Mouse (Mus musculus) lung, postnatal 0 days (tissue): Measurements from ENCODE around the gene Batf2. TPM values are rescaled to one million over a fixed set of nuclear protein-coding genes. Genes with fewer than 3 reads are reported as not detected.
"Not testable (repeated sequence)": the region's sequence is repeated elsewhere in the genome, so short reads cannot be mapped to it uniquely, and the experiment has no call there.

Source experiments
- ATAC-seq: fragments of 200-750 bp; cut with Nextera tagmentation; 2 replicates; pipeline ENCODE4 v1.8.0; 2017; ENCODE audit warnings: moderate library complexity
- DNase-seq: peaks from one replicate; pipeline ENCODE4 v3.0.0-alpha.2; 2016; ENCODE audit warnings: low spot score
- H3K27ac ChIP-seq: fragments of 300-500 bp; sonication (generic); 2 replicates; pipeline ENCODE4 v1.5.1; 2014; ENCODE audit warnings: antibody characterized with exemption, mild to moderate bottlenecking, low read length, mixed read lengths
- H3K27me3 ChIP-seq: fragments of 300-500 bp; sonication (generic); replicated peaks from 2 replicates; pipeline ENCODE4 v1.6.1; 2014; ENCODE audit warnings: low read length, mixed read lengths; ENCODE audit not compliant: insufficient read depth
- H3K36me3 ChIP-seq: fragments of 300-500 bp; sonication (generic); 2 replicates; pipeline ENCODE4 v1.6.1; 2014; ENCODE audit warnings: low read length, mixed read lengths; ENCODE audit not compliant: insufficient read depth
- H3K4me1 ChIP-seq: fragments of 300-500 bp; sonication (generic); 2 replicates; pipeline ENCODE4 v1.6.1; 2014; ENCODE audit warnings: antibody characterized with exemption, low read depth, low read length, mixed read lengths; ENCODE audit not compliant: insufficient read depth
- H3K4me2 ChIP-seq: fragments of 300-500 bp; sonication (generic); replicated peaks from 2 replicates; pipeline ENCODE4 v1.6.1; 2014; ENCODE audit warnings: low read depth, mild to moderate bottlenecking, low read length, moderate library complexity, mixed read lengths
- H3K4me3 ChIP-seq: fragments of 300-500 bp; sonication (generic); 2 replicates; pipeline ENCODE4 v1.5.1; 2014; ENCODE audit warnings: low read depth, low read length
- H3K9ac ChIP-seq: fragments of 300-500 bp; sonication (generic); replicated peaks from 2 replicates; pipeline ENCODE4 v1.6.1; 2014; ENCODE audit warnings: low read depth, mild to moderate bottlenecking
- H3K9me3 ChIP-seq: fragments of 300-500 bp; sonication (generic); 2 replicates; pipeline ENCODE4 v1.6.1; 2016; ENCODE audit warnings: low read length, mixed read lengths
- CTCF ChIP-seq: IDR thresholded peaks from 2 replicates; pipeline ENCODE4 v1.5.1; 2016; ENCODE audit warnings: antibody characterized with exemption, mild to moderate bottlenecking
- EP300 ChIP-seq: IDR thresholded peaks from 2 replicates; pipeline ENCODE4 v1.6.1; 2016; ENCODE audit warnings: antibody characterized with exemption, mild to moderate bottlenecking, control low read depth
- WGBS: fragments of 180-500 bp; shearing (Covaris S2); extraction: QIAGEN DNeasy Blood & Tissue Kit; methylation state at CpG from one replicate; pipeline ENCODE4 v1.1.7; 2014; 5-methylcytosine and 5-hydroxymethylcytosine counted together
- polyA plus RNA-seq: library from polyadenylated mRNA; unstranded; fragments of >200 nt; fragmentation: Nextera tagmentation; extraction: Ambion mirVana; gene quantifications from 2 replicates; pipeline ENCODE4 v1.2.1, GENCODE M21; 2015

The Batf2 gene
- polyA plus RNA-seq, 1 experiment from 2014 or later, result 1.0 TPM

DNA sequence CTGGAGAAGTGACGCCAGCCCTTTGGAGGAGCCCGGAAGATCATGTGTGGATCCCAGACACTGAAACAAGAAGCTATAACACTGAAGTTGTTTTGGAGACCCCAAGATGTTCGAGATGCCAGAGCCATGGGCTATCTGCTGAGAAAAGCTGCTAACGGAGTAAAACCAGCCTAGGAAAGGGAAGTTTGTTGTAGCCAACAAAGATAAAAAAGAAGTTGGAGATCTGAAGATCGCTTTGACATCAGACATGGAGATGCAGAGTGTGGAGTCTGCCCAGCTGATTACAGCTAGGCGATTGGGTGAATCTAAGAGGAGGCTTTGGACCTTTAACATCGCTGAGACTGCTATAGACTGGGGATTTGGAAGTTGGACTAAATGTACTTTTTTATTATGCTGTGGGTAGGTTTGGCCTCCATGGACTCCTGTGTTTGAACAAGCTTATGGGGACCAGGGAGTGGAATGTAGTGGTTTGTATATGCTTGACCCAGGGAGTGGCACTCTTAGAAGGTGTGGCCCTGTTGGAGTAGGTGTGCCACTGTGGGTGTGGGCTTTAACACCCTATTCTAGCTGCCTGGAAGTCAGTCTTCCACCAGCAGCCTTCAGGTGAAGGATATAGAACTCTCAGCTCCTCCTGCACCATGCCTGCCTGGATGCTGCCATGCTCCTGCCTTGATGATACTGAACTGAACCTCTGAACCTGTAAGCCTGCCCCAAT lies 10.2 kb upstream of the Batf2 start:
- not testable (repeated sequence) for H3K4me3 ChIP-seq, H3K4me2 ChIP-seq
- DNase-seq, result peak; percentile 58

GRCm38 (mm10) chr19:6132171-6132827 lies 8.5 kb upstream of the Batf2 start:
- no peaks in the 10 kb centered on the region for H3K27me3 ChIP-seq
- no peak overlapping the region for H3K4me2 ChIP-seq
- H3K27ac ChIP-seq, result peak overlapping the region; percentile 26; the same call in 1 of the 2 replicates
- WGBS, result 79% methylated on average over 7 of the region's 7 CpGs
- TF ChIP-seq EP300 (no peak), CTCF (no peak)
- H3K4me3 ChIP-seq, result no peak overlapping the region
- no peak overlapping the region for H3K9ac ChIP-seq
- no peaks in the 10 kb centered on the region for H3K9me3 ChIP-seq
- H3K4me1 ChIP-seq, result no peaks in the 10 kb centered on the region
- no peaks in the 10 kb centered on the region for H3K36me3 ChIP-seq
- ATAC-seq (no peak), DNase-seq (no peak)

More for the DNA sequence above, 10.2 kb upstream of the Batf2 start:
- H3K9me3 ChIP-seq, H3K4me1 ChIP-seq, H3K36me3 ChIP-seq, H3K9ac ChIP-seq, H3K27ac ChIP-seq, H3K27me3 ChIP-seq: not testable (repeated sequence)
- peak; percentile 27 for ATAC-seq
- peak; percentile 39 for TF ChIP-seq EP300
- WGBS, result 64% methylated on average over 7 of the region's 7 CpGs

- not testable (repeated sequence) for H3K4me3 ChIP-seq, H3K4me2 ChIP-seq, H3K4me1 ChIP-seq, H3K27me3 ChIP-seq, H3K27ac ChIP-seq, H3K9ac ChIP-seq, ATAC-seq, DNase-seq, H3K36me3 ChIP-seq, H3K9me3 ChIP-seq
- 29% methylated on average over 1 of the region's 1 CpGs for WGBS
Observed at GRCm38 (mm10) chr19:6133197-6133596, 7.6 kb upstream of the Batf2 start.

- no peak overlapping the region for H3K9ac ChIP-seq
- ATAC-seq, result no peak
- 74% methylated on average over 3 of the region's 3 CpGs for WGBS
Observed at GRCm38 (mm10) chr19:6136397-6136796, 4.4 kb upstream of the Batf2 start.

GRCm38 (mm10) chr19:6139701-6140100 lies 1.1 kb upstream of the Batf2 start:
- WGBS, result 92% methylated on average over 6 of the region's 6 CpGs
- Histone ChIP-seq H3K27ac (no peak overlapping the region), H3K4me3 (no peak overlapping the region), H3K9me3 (no peaks in the 10 kb centered on the region), H3K9ac (0 out of 2 replicates have a peak overlapping the region, but pooled peaks have one; percentile 46), H3K27me3 (no peaks in the 10 kb centered on the region), H3K36me3 (no peaks in the 10 kb centered on the region), H3K4me1 (no peaks in the 10 kb centered on the region; the same call in 1 of the 2 replicates), H3K4me2 (peak overlapping the region; percentile 77; the same call in 1 of the 2 replicates)
- DNase-seq (no peak), ATAC-seq (no peak)
- TF ChIP-seq EP300 (no peak), CTCF (no peak)

More at GRCm38 (mm10) chr19:6136397-6136796, 4.4 kb upstream of the Batf2 start:
- no peak for TF ChIP-seq CTCF
- no peak for TF ChIP-seq EP300
- DNase-seq, result no peak
- H3K4me2 ChIP-seq, result no peak overlapping the region
- no peak overlapping the region for H3K4me3 ChIP-seq
- no peaks in the 10 kb centered on the region for H3K27me3 ChIP-seq
- no peaks in the 10 kb centered on the region for H3K36me3 ChIP-seq
- no peaks in the 10 kb centered on the region; the same call in 1 of the 2 replicates for H3K4me1 ChIP-seq
- H3K27ac ChIP-seq, result no peak overlapping the region
- no peaks in the 10 kb centered on the region for H3K9me3 ChIP-seq

- ATAC-seq, result no peak
- H3K27ac ChIP-seq, result peak overlapping the region; percentile 92
- no peak for DNase-seq
- TF ChIP-seq EP300 (no peak), CTCF (no peak)
- H3K36me3 ChIP-seq, result no peaks in the 10 kb centered on the region
- WGBS, result 5% methylated on average over 16 of the region's 16 CpGs
- peak overlapping the region; percentile 77 for H3K4me2 ChIP-seq
- no peaks in the 10 kb centered on the region for H3K27me3 ChIP-seq
- H3K4me3 ChIP-seq, result peak overlapping the region; percentile 64
- no peaks in the 10 kb centered on the region for H3K9me3 ChIP-seq
- peak overlapping the region; percentile 46 for H3K9ac ChIP-seq
- no peaks in the 10 kb centered on the region; the same call in 1 of the 2 replicates for H3K4me1 ChIP-seq
Observed at GRCm38 (mm10) chr19:6140374-6140677, 457 bp upstream of the Batf2 start.
